In genomic region chr13:99078643-99079042, GRCm38 (mm10) we compare ENCODE assay signal across 25 mouse cellular contexts.
"Had no signal": no experiment of that assay in that cellular context is flagged by ENCODE, and none has a peak within 500 bp of the region (broad histone marks: within the 10 kb centered on the region; RNA-seq: fewer than 3 reads in every experiment).

No protein-coding gene starts in this region.

- H3K9me3 ChIP-seq: limb, embryonic 10.5 days; limb, embryonic 13.5 days; liver, embryonic 12.5 days; liver, embryonic 15.5 days; lung, embryonic 15.5 days; midbrain, embryonic 12.5 days; midbrain, embryonic 15.5 days; neural tube, embryonic 13.5 days had no signal

- H3K9ac ChIP-seq: limb, embryonic 13.5 days; liver, embryonic 12.5 days; liver, embryonic 15.5 days; lung, embryonic 15.5 days; midbrain, embryonic 12.5 days; midbrain, embryonic 15.5 days; neural tube, embryonic 13.5 days had no signal

- H3K4me2 ChIP-seq: limb, embryonic 13.5 days; liver, embryonic 12.5 days; liver, embryonic 15.5 days; lung, embryonic 15.5 days; midbrain, embryonic 12.5 days; midbrain, embryonic 15.5 days; neural tube, embryonic 13.5 days had no signal

- H3K36me3 ChIP-seq: limb, embryonic 10.5 days; limb, embryonic 13.5 days; liver, embryonic 12.5 days; liver, embryonic 15.5 days; lung, embryonic 15.5 days; midbrain, embryonic 12.5 days; midbrain, embryonic 15.5 days; neural tube, embryonic 13.5 days had no signal

- H3K27ac ChIP-seq: limb, embryonic 10.5 days; limb, embryonic 13.5 days; liver, embryonic 12.5 days; liver, embryonic 15.5 days; lung, embryonic 15.5 days; midbrain, embryonic 12.5 days; midbrain, embryonic 15.5 days; neural tube, embryonic 13.5 days; stomach, postnatal 0 days had no signal

- DNase-seq: kidney, adult 18-20 months; kidney, adult 9 months; kidney, postnatal 14 days; kidney, postnatal 4 days; layer of hippocampus, postnatal 36 days; liver; lung, adult 18-20 months; lung, postnatal 10 days; lung, postnatal 36 days; retina, postnatal 1 day; right cerebral cortex, postnatal 14 days; right cerebral cortex, postnatal 4 days; thymus, adult 18-20 months; thymus, postnatal 36 days had no signal

- H3K4me1 ChIP-seq: liver, embryonic 12.5 days; liver, embryonic 15.5 days; lung, embryonic 15.5 days; midbrain, embryonic 12.5 days; midbrain, embryonic 15.5 days; neural tube, embryonic 13.5 days had no signal

- H3K27me3 ChIP-seq: limb, embryonic 13.5 days; liver, embryonic 15.5 days; lung, embryonic 15.5 days; midbrain, embryonic 12.5 days; midbrain, embryonic 15.5 days; neural tube, embryonic 13.5 days had no signal

- ATAC-seq: intestine, embryonic 16.5 days; liver, embryonic 12.5 days; midbrain, embryonic 15.5 days had no signal

- H3K4me3 ChIP-seq: limb, embryonic 10.5 days; limb, embryonic 13.5 days; liver, embryonic 12.5 days; liver, embryonic 15.5 days; lung, embryonic 15.5 days; midbrain, embryonic 12.5 days; midbrain, embryonic 15.5 days; myocyte; neural tube, embryonic 13.5 days had no signal
